Mouse (Mus musculus): ENCODE measurements around the gene Uhrf1bp1.

DNA sequence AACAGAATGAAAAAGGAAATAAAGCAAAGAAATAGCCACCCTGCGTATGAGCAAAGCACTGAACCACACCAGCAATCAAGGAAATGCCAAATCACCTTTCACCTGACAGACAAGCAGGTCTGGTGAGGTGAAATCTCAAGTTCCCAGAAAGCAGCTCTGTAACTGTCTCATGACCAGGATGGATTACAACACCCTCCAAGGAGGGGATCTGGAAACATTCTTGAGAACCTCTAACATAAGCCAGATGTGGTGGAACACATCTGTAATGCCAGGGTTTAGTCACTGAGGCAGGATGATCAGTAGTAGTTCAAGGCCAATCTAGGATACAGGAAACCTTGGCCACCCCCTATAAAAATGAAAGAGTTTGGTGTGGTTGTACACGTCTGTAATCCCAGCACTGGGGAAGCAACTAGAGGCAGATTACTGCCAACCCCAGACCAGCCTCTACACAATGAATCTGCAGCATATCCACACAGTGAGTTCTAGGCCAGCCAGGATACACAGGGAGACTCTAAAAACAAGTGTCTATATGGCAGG is 48.6 kb upstream of the Uhrf1bp1 start:
- no peak for TF ChIP-seq POLR2A (IDR thresholded peaks at IDR 0.05; ENCODE audit: control insufficient read depth in 1 of 2, insufficient read depth in 1 of 2, low read depth in 1 of 2, low read length in 2 of 2, poor library complexity in 1 of 2)
- TF ChIP-seq NELFE (IDR thresholded peaks at IDR 0.05; ENCODE audit: low read depth, low read length) = no peak
- TF ChIP-seq CTCF (IDR thresholded peaks at IDR 0.05 in 2 of 3, conservative IDR thresholded peaks at IDR 0.05 in 1 of 3; ENCODE audit: control insufficient read depth in 1 of 3, insufficient read depth in 1 of 3, low read depth in 2 of 3, low read length in 3 of 3, poor library complexity in 1 of 3, severe bottlenecking in 1 of 3) = no peak
- no peak for TF ChIP-seq MEF2A (IDR thresholded peaks at IDR 0.05; ENCODE audit: extremely low read depth, insufficient replicate concordance, low read depth, low read length, poor library complexity, severe bottlenecking)
- no peak for TF ChIP-seq UBTF (IDR thresholded peaks at IDR 0.05; ENCODE audit: borderline replicate concordance, insufficient read depth, low read depth, low read length)
- TF ChIP-seq TBP (IDR thresholded peaks at IDR 0.05; ENCODE audit: low read depth, low read length) = no peak
- TF ChIP-seq KAT2A (conservative IDR thresholded peaks at IDR 0.05; ENCODE audit: low read depth, low read length) = no peak
- no peak for TF ChIP-seq RAD21 (IDR thresholded peaks at IDR 0.05; ENCODE audit: low read depth, low read length)
- no peak for TF ChIP-seq EP300 (IDR thresholded peaks at IDR 0.05; ENCODE audit: low read depth in 1 of 2, low read length in 2 of 2)
- no peak for TF ChIP-seq ZC3H11A (IDR thresholded peaks at IDR 0.05; ENCODE audit: low read depth, low read length)
- no peak for TF ChIP-seq POLR2AphosphoS2 (IDR thresholded peaks at IDR 0.05; ENCODE audit: low read length)

Measured in MEL (cell line).